Mouse (Mus musculus): ENCODE data around the gene Ggn. TPM values are rescaled to one million over a fixed set of nuclear protein-coding genes. Genes with fewer than 3 reads are reported as not detected.
A peak's percentile ranks its signal among the peaks of the same experiment; 100 is the strongest.

Gene Ggn
- total and polyA plus RNA-seq, 3 experiments: 0.13 to 1.0 (median 0.30) TPM

GRCm38 (mm10) chr7:29162750-29163525, 7.1 kb upstream of the Ggn start (continued):
- no peak for TF ChIP-seq E2F4 (IDR thresholded peaks at IDR 0.05; ENCODE audit: insufficient replicate concordance, low read depth, low read length)
- no peak for TF ChIP-seq JUN (IDR thresholded peaks at IDR 0.05; ENCODE audit: insufficient read depth, low read depth, low read length)
- no peak for TF ChIP-seq SMC3 (IDR thresholded peaks at IDR 0.05; ENCODE audit: low read depth, low read length)
- no peak for TF ChIP-seq CHD1 (IDR thresholded peaks at IDR 0.05; ENCODE audit: low read depth, low read length)
- TF ChIP-seq MAFK (IDR thresholded peaks at IDR 0.05; ENCODE audit: insufficient replicate concordance, low read length): no peak
- peak; percentile 58; the same call in 1 of the 2 replicates for TF ChIP-seq ZMIZ1 (IDR thresholded peaks at IDR 0.05; ENCODE audit: low read depth, low read length)
- no peak for TF ChIP-seq POLR2AphosphoS2 (IDR thresholded peaks at IDR 0.05; ENCODE audit: low read depth, low read length)
- peak; percentile 70 for TF ChIP-seq SIN3A (IDR thresholded peaks at IDR 0.05; ENCODE audit: low read length)

- no peaks in the 10 kb centered on the region for H3K9me3 ChIP-seq (replicated peaks; ENCODE audit: low read length)
- H3K4me1 ChIP-seq (ENCODE audit: control insufficient read depth in 1 of 2, insufficient read depth in 2 of 2): peaks cover 23 to 51% of the 10 kb centered on the region in 2 experiments
- dilution Hi-C loops (cut with MboI; ENCODE audit: extremely low pct_ligation_motif_present, extremely low pct_unique_long_range_greater_than_20kb, low sequenced_read_pairs): no loop called here
- H3K9ac ChIP-seq (ENCODE audit: insufficient read depth, low read depth): no peak overlapping the region
- in situ Hi-C loops (cut with MboI; ENCODE audit: low pct_ligation_motif_present, low pct_unique_long_range_greater_than_20kb, low sequenced_read_pairs): no loop called here
- no peak overlapping the region for H3K4me2 ChIP-seq (ENCODE audit: insufficient read depth, low read depth, poor library complexity, severe bottlenecking)
- no peaks in the 10 kb centered on the region for H3K79me2 ChIP-seq (replicated peaks; ENCODE audit: control insufficient read depth, extremely low read depth, insufficient read depth, poor library complexity, severe bottlenecking)
- no peak overlapping the region for H3K27ac ChIP-seq (ENCODE audit: insufficient read depth, low read depth)
- TF ChIP-seq ZNF384 (IDR thresholded peaks at IDR 0.05; ENCODE audit: low read depth, low read length): no peak
- no peak for TF ChIP-seq KAT2A (IDR thresholded peaks at IDR 0.05; ENCODE audit: insufficient replicate concordance, low read length)
- TF ChIP-seq PAX5 (IDR thresholded peaks at IDR 0.05; ENCODE audit: low read length): no peak
- TF ChIP-seq ETS1 (conservative IDR thresholded peaks at IDR 0.05; ENCODE audit: low read depth, low read length): no peak
- no peak for TF ChIP-seq RCOR1 (conservative IDR thresholded peaks at IDR 0.05; ENCODE audit: low read depth, low read length)
- no peak for TF ChIP-seq CHD2 (IDR thresholded peaks at IDR 0.05; ENCODE audit: low read length)
- no peak for TF ChIP-seq SMC3 (IDR thresholded peaks at IDR 0.05; ENCODE audit: low read depth, low read length)
- TF ChIP-seq TCF12 (IDR thresholded peaks at IDR 0.05; ENCODE audit: low read depth, low read length): no peak
- no peak overlapping the region for H3K4me3 ChIP-seq (replicated peaks in 1 of 3; ENCODE audit: low read depth in 2 of 3, low read length in 2 of 3, poor library complexity in 1 of 3)
- H3K27me3 ChIP-seq (replicated peaks): no peaks in the 10 kb centered on the region
- peaks cover 10 to 34% of the 10 kb centered on the region in 2 experiments for H3K36me3 ChIP-seq (replicated peaks in 1 of 2; ENCODE audit: control insufficient read depth in 1 of 2, insufficient read depth in 1 of 2, low read length in 1 of 2)
- DNase-seq (ENCODE audit: extremely low read depth): no peak
Measured at GRCm38 (mm10) chr7:29167656-29168055, 2.4 kb upstream of the Ggn start.

GRCm38 (mm10) chr7:29168121-29168695, 1.8 kb upstream of the Ggn start:
- TF ChIP-seq SIN3A (IDR thresholded peaks at IDR 0.05; ENCODE audit: low read length) (no peak), ZMIZ1 (IDR thresholded peaks at IDR 0.05; ENCODE audit: low read depth, low read length) (no peak)
- Histone ChIP-seq H3K9ac (ENCODE audit: insufficient read depth, low read depth) (peak overlapping the region; percentile 23; the same call in 1 of the 2 replicates), H3K27ac (ENCODE audit: insufficient read depth, low read depth) (no peak overlapping the region), H3K4me2 (ENCODE audit: insufficient read depth, low read depth, poor library complexity, severe bottlenecking) (peak overlapping the region; percentile 84), H3K79me2 (replicated peaks; ENCODE audit: control insufficient read depth, extremely low read depth, insufficient read depth, poor library complexity, severe bottlenecking) (no peaks in the 10 kb centered on the region), H3K4me1 (ENCODE audit: control insufficient read depth in 1 of 2, insufficient read depth in 2 of 2) (peaks cover 20 to 46% of the 10 kb centered on the region in 2 experiments), H3K27me3 (replicated peaks) (no peaks in the 10 kb centered on the region), H3K4me3 (replicated peaks in 1 of 3; ENCODE audit: low read depth in 2 of 3, low read length in 2 of 3, poor library complexity in 1 of 3) (peak overlapping the region in 1 of 3 experiments; percentile 66), H3K36me3 (replicated peaks in 1 of 2; ENCODE audit: control insufficient read depth in 1 of 2, insufficient read depth in 1 of 2, low read length in 1 of 2) (peaks cover 15 to 39% of the 10 kb centered on the region in 2 experiments), H3K9me3 (replicated peaks; ENCODE audit: low read length) (no peaks in the 10 kb centered on the region)
- DNase-seq (ENCODE audit: extremely low read depth): no peak
- in situ Hi-C loops (cut with MboI; ENCODE audit: low pct_ligation_motif_present, low pct_unique_long_range_greater_than_20kb, low sequenced_read_pairs) (no loop called here), dilution Hi-C loops (cut with MboI; ENCODE audit: extremely low pct_ligation_motif_present, extremely low pct_unique_long_range_greater_than_20kb, low sequenced_read_pairs) (no loop called here)
